Mouse (Mus musculus): ENCODE data around the gene Tnni3k.

GRCm38 (mm10) chr3:154758089-154758488 is 297.1 kb downstream of the Tnni3k start:
- TF ChIP-seq ZC3H11A (IDR thresholded peaks at IDR 0.05; ENCODE audit: borderline replicate concordance, low read depth, low read length) (no peak), CHD2 (IDR thresholded peaks at IDR 0.05; ENCODE audit: low read depth, low read length) (no peak), HCFC1 (IDR thresholded peaks at IDR 0.05; ENCODE audit: borderline replicate concordance, insufficient read depth, low read length) (no peak)
